Mouse (Mus musculus) spleen, adult 2 months (tissue): Measurements from ENCODE around the gene Cd81. TPM values are rescaled to one million over a fixed set of nuclear protein-coding genes. Genes with fewer than 3 reads are reported as not detected.
A peak's percentile ranks its signal among the peaks of the same experiment; 100 is the strongest.

Source experiments
- DNase-seq, 2 experiments: peaks; one replicate each; pipeline versions ENCODE4 v3.0.0 to v3.0.0-alpha.2; 2012 to 2021; ENCODE audit warnings: low spot score in 2 of 2, low read depth in 1 of 2
- H3K27ac ChIP-seq: fragments of 200-500 bp; 2 replicates; pipeline ENCODE4 v1.5.1; 2012; ENCODE audit warnings: low read length, inconsistent platforms; ENCODE audit not compliant: insufficient read depth
- H3K27me3 ChIP-seq: fragments of 200-500 bp; 2 replicates; pipeline ENCODE4 v1.6.1; 2012; ENCODE audit warnings: mild to moderate bottlenecking, moderate library complexity, low read length, inconsistent platforms; ENCODE audit not compliant: control insufficient read depth, insufficient read depth
- H3K36me3 ChIP-seq: fragments of 200-500 bp; 2 replicates; pipeline ENCODE4 v1.6.1; 2012; ENCODE audit warnings: mild to moderate bottlenecking, low read length, inconsistent platforms; ENCODE audit not compliant: control insufficient read depth, insufficient read depth
- H3K4me1 ChIP-seq: fragments of 200-500 bp; 2 replicates; pipeline ENCODE4 v1.6.1; 2011; ENCODE audit warnings: inconsistent platforms; ENCODE audit not compliant: control insufficient read depth, insufficient read depth, insufficient read length
- H3K4me3 ChIP-seq: fragments of 200-500 bp; 2 replicates; pipeline ENCODE4 v1.5.1; 2011; ENCODE audit warnings: mild to moderate bottlenecking, inconsistent platforms; ENCODE audit not compliant: insufficient read depth, insufficient read length; ENCODE audit errors: extremely low read depth
- CTCF ChIP-seq: fragments of 200-500 bp; IDR thresholded peaks from 2 replicates; pipeline ENCODE4 v1.5.1; 2011; ENCODE audit warnings: mild to moderate bottlenecking, inconsistent platforms; ENCODE audit not compliant: insufficient read depth, insufficient read length, insufficient replicate concordance; ENCODE audit errors: extremely low read depth
- POLR2A ChIP-seq: fragments of 200-500 bp; IDR thresholded peaks from 2 replicates; pipeline ENCODE4 v1.6.1; 2011; ENCODE audit warnings: low read depth, low read length, inconsistent platforms
- WGBS: fragments of 180-500 bp; shearing (Covaris S2); methylation state at CpG from one replicate; pipeline ENCODE4 v1.1.7; 2018; 5-methylcytosine and 5-hydroxymethylcytosine counted together
- polyA plus RNA-seq: library from polyadenylated mRNA; depleted of rRNA; stranded (reverse); fragments of >200 nt; gene quantifications from 2 replicates; pipeline ENCODE4 v1.2.3, GENCODE M21; 2012

Gene Cd81
- polyA plus RNA-seq, 1 experiment = 352 TPM

- Histone ChIP-seq H3K36me3 (no peaks in the 10 kb centered on the region), H3K4me3 (no peak overlapping the region), H3K27me3 (no peaks in the 10 kb centered on the region), H3K27ac (no peak overlapping the region), H3K4me1 (peaks cover under 1% of the 10 kb centered on the region; the same call in 1 of the 2 replicates)
- DNase-seq = no peak
- no peak for TF ChIP-seq CTCF
- WGBS = 85% methylated on average over 5 of the region's 5 CpGs
Observed at GRCm38 (mm10) chr7:143075394-143075793, 22.9 kb downstream of the Cd81 start.

GRCm38 (mm10) chr7:143077351-143077750, 24.8 kb downstream of the Cd81 start:
- no peaks in the 10 kb centered on the region for H3K4me1 ChIP-seq
- TF ChIP-seq POLR2A (no peak), CTCF (no peak)
- WGBS = 96% methylated on average over 2 of the region's 2 CpGs
- DNase-seq = no peak
- H3K36me3 ChIP-seq = no peaks in the 10 kb centered on the region
- no peak overlapping the region for H3K4me3 ChIP-seq
- H3K27me3 ChIP-seq = no peaks in the 10 kb centered on the region
- H3K27ac ChIP-seq = no peak overlapping the region

- TF ChIP-seq POLR2A (no peak), CTCF (no peak)
- Histone ChIP-seq H3K36me3 (no peaks in the 10 kb centered on the region), H3K27ac (no peak overlapping the region), H3K4me3 (no peak overlapping the region), H3K4me1 (no peaks in the 10 kb centered on the region), H3K27me3 (no peaks in the 10 kb centered on the region)
- 60% methylated on average over 6 of the region's 6 CpGs for WGBS
- no peak for DNase-seq
Observed at GRCm38 (mm10) chr7:143082024-143082423, 29.5 kb downstream of the Cd81 start.

GRCm38 (mm10) chr7:143083708-143084107, 31.2 kb downstream of the Cd81 start:
- no peak for DNase-seq

GRCm38 (mm10) chr7:143086366-143086765, 33.8 kb downstream of the Cd81 start:
- Histone ChIP-seq H3K4me1 (no peaks in the 10 kb centered on the region), H3K27ac (no peak overlapping the region), H3K36me3 (no peaks in the 10 kb centered on the region), H3K27me3 (no peaks in the 10 kb centered on the region), H3K4me3 (no peak overlapping the region)
- TF ChIP-seq CTCF (peak; percentile 77; the same call in 1 of the 2 replicates), POLR2A (no peak)
- WGBS = 60% methylated on average over 2 of the region's 2 CpGs
- peak; percentile 30 to 76 for DNase-seq

More at GRCm38 (mm10) chr7:143083708-143084107, 31.2 kb downstream of the Cd81 start:
- WGBS = 71% methylated on average over 2 of the region's 2 CpGs
- H3K27me3 ChIP-seq = no peaks in the 10 kb centered on the region
- no peaks in the 10 kb centered on the region for H3K4me1 ChIP-seq
- no peaks in the 10 kb centered on the region for H3K36me3 ChIP-seq
- TF ChIP-seq CTCF (no peak), POLR2A (no peak)
- H3K4me3 ChIP-seq = no peak overlapping the region
- H3K27ac ChIP-seq = no peak overlapping the region

GRCm38 (mm10) chr7:143087070-143087579, 34.6 kb downstream of the Cd81 start:
- Histone ChIP-seq H3K27ac (no peak overlapping the region), H3K27me3 (no peaks in the 10 kb centered on the region), H3K4me3 (no peak overlapping the region), H3K36me3 (no peaks in the 10 kb centered on the region), H3K4me1 (no peaks in the 10 kb centered on the region)
- no peak for DNase-seq
- TF ChIP-seq POLR2A (no peak), CTCF (no peak)
- WGBS = 71% methylated on average over 4 of the region's 4 CpGs

- no peak overlapping the region for H3K27ac ChIP-seq
- no peak for DNase-seq
- TF ChIP-seq POLR2A (no peak), CTCF (no peak)
- H3K27me3 ChIP-seq = no peaks in the 10 kb centered on the region
- peaks cover 2% of the 10 kb centered on the region; the same call in 1 of the 2 replicates for H3K4me1 ChIP-seq
- H3K4me3 ChIP-seq = no peak overlapping the region
- WGBS = 74% methylated on average over 3 of the region's 3 CpGs
- H3K36me3 ChIP-seq = no peaks in the 10 kb centered on the region
Observed at GRCm38 (mm10) chr7:143093847-143094246, 41.3 kb downstream of the Cd81 start.
